Mouse (Mus musculus): ENCODE measurements around the gene E130114P18Rik. TPM values are rescaled to one million over a fixed set of nuclear protein-coding genes. Genes with fewer than 3 reads are reported as not detected.

Gene E130114P18Rik
- polyA plus RNA-seq, 1 experiment from 2014 or later, result 5.4 TPM

GRCm38 (mm10) chr4:97751030-97751482 is 26.8 kb downstream of the E130114P18Rik start:
- peak overlapping the region; percentile 68 for H3K9ac ChIP-seq (replicated peaks)
- peak overlapping the region; percentile 91 for H3K4me2 ChIP-seq
- peak; percentile 41 for ATAC-seq (ENCODE audit: insufficient number of reproducible peaks, insufficient read depth, low FRiP score, low TSS enrichment, low read depth)
- H3K27me3 ChIP-seq, result peaks cover 4% of the 10 kb centered on the region; the same call in 1 of the 2 replicates
- H3K9me3 ChIP-seq, result no peaks in the 10 kb centered on the region
- peak overlapping the region; percentile 44 for H3K4me3 ChIP-seq (replicated peaks)
- no peaks in the 10 kb centered on the region for H3K36me3 ChIP-seq
- WGBS, result under 1% methylated on average over 20 of the region's 20 CpGs
- H3K27ac ChIP-seq, result peak overlapping the region; percentile 77
- peaks cover 45% of the 10 kb centered on the region for H3K4me1 ChIP-seq (replicated peaks)

- H3K4me3 ChIP-seq (replicated peaks), result no peak overlapping the region
- H3K36me3 ChIP-seq, result no peaks in the 10 kb centered on the region
- H3K4me1 ChIP-seq (replicated peaks), result peaks cover 42% of the 10 kb centered on the region
- no peak for ATAC-seq (ENCODE audit: insufficient number of reproducible peaks, insufficient read depth, low FRiP score, low TSS enrichment, low read depth)
- H3K27me3 ChIP-seq, result peaks cover 4% of the 10 kb centered on the region; the same call in 1 of the 2 replicates
- no peaks in the 10 kb centered on the region for H3K9me3 ChIP-seq
- no peak overlapping the region for H3K27ac ChIP-seq
- 44% methylated on average over 4 of the region's 4 CpGs for WGBS
- H3K9ac ChIP-seq (replicated peaks), result no peak overlapping the region
- peak overlapping the region; percentile 91; the same call in 1 of the 2 replicates for H3K4me2 ChIP-seq
These were observed 27.5 kb downstream of the E130114P18Rik start for GRCm38 (mm10) chr4:97750401-97750800.

- H3K4me2 ChIP-seq, result peak overlapping the region; percentile 70
- H3K9me3 ChIP-seq, result no peaks in the 10 kb centered on the region
- no peak for ATAC-seq (ENCODE audit: insufficient number of reproducible peaks, insufficient read depth, low FRiP score, low TSS enrichment, low read depth)
- WGBS, result 8% methylated on average over 18 of the region's 19 CpGs
- H3K4me1 ChIP-seq (replicated peaks), result peaks cover 12% of the 10 kb centered on the region
- no peaks in the 10 kb centered on the region; the same call in 1 of the 2 replicates for H3K27me3 ChIP-seq
- no peaks in the 10 kb centered on the region for H3K36me3 ChIP-seq
- H3K27ac ChIP-seq, result no peak overlapping the region
- peak overlapping the region; percentile 38 for H3K4me3 ChIP-seq (replicated peaks)
- peak overlapping the region; percentile 58 for H3K9ac ChIP-seq (replicated peaks)
These were observed 31.6 kb downstream of the E130114P18Rik start for GRCm38 (mm10) chr4:97746106-97746900.

GRCm38 (mm10) chr4:97745296-97746105 is 32.4 kb downstream of the E130114P18Rik start:
- peak overlapping the region; percentile 38 for H3K4me3 ChIP-seq (replicated peaks)
- no peak overlapping the region for H3K27ac ChIP-seq
- peak overlapping the region; percentile 70 for H3K4me2 ChIP-seq
- no peaks in the 10 kb centered on the region for H3K9me3 ChIP-seq
- H3K27me3 ChIP-seq, result no peaks in the 10 kb centered on the region; the same call in 1 of the 2 replicates
- peak; percentile 87; the same call in 1 of the 2 replicates for ATAC-seq (ENCODE audit: insufficient number of reproducible peaks, insufficient read depth, low FRiP score, low TSS enrichment, low read depth)
- no peaks in the 10 kb centered on the region for H3K36me3 ChIP-seq
- 6% methylated on average over 32 of the region's 32 CpGs for WGBS
- H3K9ac ChIP-seq (replicated peaks), result peak overlapping the region; percentile 58
- peaks cover 9% of the 10 kb centered on the region for H3K4me1 ChIP-seq (replicated peaks)

GRCm38 (mm10) chr4:97743932-97744331 is 33.9 kb downstream of the E130114P18Rik start:
- H3K36me3 ChIP-seq, result no peaks in the 10 kb centered on the region
- no peaks in the 10 kb centered on the region for H3K27me3 ChIP-seq
- H3K4me3 ChIP-seq (replicated peaks), result no peak overlapping the region
- no peak overlapping the region for H3K9ac ChIP-seq (replicated peaks)
- H3K4me2 ChIP-seq, result no peak overlapping the region
- no peak overlapping the region for H3K27ac ChIP-seq
- peaks cover 9% of the 10 kb centered on the region for H3K4me1 ChIP-seq (replicated peaks)
- WGBS, result 81% methylated on average over 5 of the region's 5 CpGs
- no peak for ATAC-seq (ENCODE audit: insufficient number of reproducible peaks, insufficient read depth, low FRiP score, low TSS enrichment, low read depth)
- no peaks in the 10 kb centered on the region for H3K9me3 ChIP-seq

GRCm38 (mm10) chr4:97733392-97733791 is 44.5 kb downstream of the E130114P18Rik start:
- Histone ChIP-seq H3K27ac (no peak overlapping the region), H3K4me3 (replicated peaks) (no peak overlapping the region), H3K9ac (replicated peaks) (no peak overlapping the region), H3K9me3 (no peaks in the 10 kb centered on the region), H3K36me3 (no peaks in the 10 kb centered on the region), H3K27me3 (no peaks in the 10 kb centered on the region), H3K4me2 (no peak overlapping the region), H3K4me1 (replicated peaks) (no peaks in the 10 kb centered on the region)
- no peak for ATAC-seq (ENCODE audit: insufficient number of reproducible peaks, insufficient read depth, low FRiP score, low TSS enrichment, low read depth)
- WGBS, result 45% methylated on average over 1 of the region's 1 CpGs

GRCm38 (mm10) chr4:97730416-97730815 is 47.5 kb downstream of the E130114P18Rik start:
- Histone ChIP-seq H3K27ac (no peak overlapping the region), H3K27me3 (no peaks in the 10 kb centered on the region), H3K4me1 (replicated peaks) (no peaks in the 10 kb centered on the region), H3K9ac (replicated peaks) (no peak overlapping the region), H3K4me3 (replicated peaks) (no peak overlapping the region), H3K36me3 (no peaks in the 10 kb centered on the region), H3K4me2 (no peak overlapping the region), H3K9me3 (no peaks in the 10 kb centered on the region)
- 80% methylated on average over 3 of the region's 3 CpGs for WGBS
- ATAC-seq (ENCODE audit: insufficient number of reproducible peaks, insufficient read depth, low FRiP score, low TSS enrichment, low read depth), result no peak

GRCm38 (mm10) chr4:97729999-97730398 is 47.9 kb downstream of the E130114P18Rik start:
- Histone ChIP-seq H3K27ac (no peak overlapping the region), H3K4me2 (no peak overlapping the region), H3K4me1 (replicated peaks) (no peaks in the 10 kb centered on the region), H3K36me3 (no peaks in the 10 kb centered on the region), H3K9me3 (no peaks in the 10 kb centered on the region), H3K27me3 (0 out of 2 replicates have a peak, but pooled peaks cover under 1% of the 10 kb centered on the region), H3K9ac (replicated peaks) (no peak overlapping the region), H3K4me3 (replicated peaks) (no peak overlapping the region)
- no peak for ATAC-seq (ENCODE audit: insufficient number of reproducible peaks, insufficient read depth, low FRiP score, low TSS enrichment, low read depth)
- WGBS, result 33% methylated on average over 6 of the region's 6 CpGs

GRCm38 (mm10) chr4:97728520-97728919 is 49.4 kb downstream of the E130114P18Rik start:
- Histone ChIP-seq H3K27ac (no peak overlapping the region), H3K36me3 (no peaks in the 10 kb centered on the region), H3K27me3 (0 out of 2 replicates have a peak, but pooled peaks cover 2% of the 10 kb centered on the region), H3K4me3 (replicated peaks) (no peak overlapping the region), H3K9ac (replicated peaks) (no peak overlapping the region), H3K4me1 (replicated peaks) (no peaks in the 10 kb centered on the region), H3K4me2 (no peak overlapping the region), H3K9me3 (no peaks in the 10 kb centered on the region)
- no peak for ATAC-seq (ENCODE audit: insufficient number of reproducible peaks, insufficient read depth, low FRiP score, low TSS enrichment, low read depth)
- 92% methylated on average over 4 of the region's 4 CpGs for WGBS

- ATAC-seq (ENCODE audit: insufficient number of reproducible peaks, insufficient read depth, low FRiP score, low TSS enrichment, low read depth), result no peak
- H3K4me2 ChIP-seq, result no peak overlapping the region
- no peaks in the 10 kb centered on the region for H3K36me3 ChIP-seq
- H3K4me1 ChIP-seq (replicated peaks), result peaks cover 14% of the 10 kb centered on the region
- H3K27me3 ChIP-seq, result peaks cover 2% of the 10 kb centered on the region; the same call in 1 of the 2 replicates
- no peak overlapping the region for H3K27ac ChIP-seq
- WGBS, result 65% methylated on average over 6 of the region's 6 CpGs
- no peak overlapping the region for H3K9ac ChIP-seq (replicated peaks)
- H3K4me3 ChIP-seq (replicated peaks), result no peak overlapping the region
- no peaks in the 10 kb centered on the region for H3K9me3 ChIP-seq
These were observed 54.5 kb downstream of the E130114P18Rik start for GRCm38 (mm10) chr4:97723374-97723773.

- Histone ChIP-seq H3K4me1 (replicated peaks) (peaks cover 14% of the 10 kb centered on the region), H3K27me3 (peaks cover 2% of the 10 kb centered on the region; the same call in 1 of the 2 replicates), H3K4me3 (replicated peaks) (no peak overlapping the region), H3K9ac (replicated peaks) (no peak overlapping the region), H3K9me3 (no peaks in the 10 kb centered on the region), H3K27ac (no peak overlapping the region), H3K4me2 (no peak overlapping the region), H3K36me3 (no peaks in the 10 kb centered on the region)
- no peak for ATAC-seq (ENCODE audit: insufficient number of reproducible peaks, insufficient read depth, low FRiP score, low TSS enrichment, low read depth)
- whole genome bisulfite sequencing, result 30% methylated on average over 10 of the region's 10 CpGs
These were observed 55.2 kb downstream of the E130114P18Rik start for GRCm38 (mm10) chr4:97722666-97723065.

Measured in limb, embryonic 12.5 days (tissue).